Mouse (Mus musculus) CD4-positive helper T cell, adult 2 months (primary cell): ENCODE data around the gene Best2.

Experiments used
- DNase-seq: peaks from one replicate; pipeline ENCODE4 v3.0.0-alpha.2; 2012; ENCODE audit warnings: low read depth, missing footprints, low spot score

Best2 gene

DNA sequence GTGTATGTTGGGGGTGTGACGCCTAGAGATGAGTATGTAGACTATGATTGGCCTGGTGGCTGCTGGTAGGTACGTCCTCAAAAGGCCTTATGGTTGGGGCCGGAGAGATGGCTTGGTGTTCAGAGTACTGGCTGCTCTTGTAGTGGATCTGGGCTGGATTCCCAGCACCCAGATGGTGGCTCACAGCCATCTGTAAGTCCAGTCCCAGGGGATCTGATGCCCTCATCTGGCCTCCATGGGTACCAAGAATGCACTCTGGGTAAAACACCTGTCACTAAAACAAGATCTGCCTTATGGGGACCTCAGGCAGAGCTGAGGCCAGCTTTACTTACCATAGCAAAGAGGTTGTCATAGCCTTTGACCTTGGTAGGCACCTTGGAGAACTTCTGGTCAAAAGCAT lies 9.5 kb upstream of the Best2 start:
- DNase-seq: no peak

- DNase-seq: no peak
Observed at GRCm38 (mm10) chr8:85021514-85022055, 7.3 kb upstream of the Best2 start.

DNA sequence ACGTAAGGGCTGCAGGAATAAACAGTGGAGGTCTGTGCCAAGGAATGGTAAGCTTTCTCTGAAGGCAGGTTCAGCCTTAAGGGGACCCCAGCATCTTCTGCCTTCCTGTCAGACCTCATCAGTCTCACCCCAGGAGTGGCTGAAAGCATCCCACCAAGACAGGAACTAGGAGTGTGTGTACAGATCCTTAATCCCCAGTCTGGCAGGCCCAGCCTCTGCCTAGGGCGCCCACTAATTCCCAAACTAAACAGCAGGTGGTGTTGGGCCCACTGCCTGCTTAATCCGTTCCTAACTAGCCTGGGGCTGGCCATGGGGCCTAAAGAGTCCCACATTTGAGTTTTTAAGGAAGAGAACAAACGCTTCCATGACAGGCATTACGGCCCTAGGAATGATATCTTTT lies 2.9 kb upstream of the Best2 start:
- DNase-seq: no peak

DNA sequence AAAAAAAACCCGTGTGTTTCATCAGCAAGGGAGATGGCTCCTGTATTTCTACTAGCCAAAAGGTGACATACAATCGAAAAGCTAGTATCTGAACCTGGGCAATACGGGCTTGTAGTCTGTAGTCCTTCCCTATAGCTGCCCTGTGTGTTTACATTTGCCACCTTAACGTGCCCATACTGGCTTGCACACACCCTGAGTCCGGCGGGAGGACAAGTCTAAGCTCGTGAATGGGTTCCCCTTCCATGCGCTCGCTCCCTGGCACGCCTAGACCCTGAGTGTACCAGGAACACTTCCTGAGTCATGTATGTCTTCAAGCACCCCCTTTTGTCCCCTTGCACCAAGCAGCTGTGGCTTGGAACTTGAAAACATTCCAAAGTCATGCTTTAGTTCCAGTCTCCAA lies 2.4 kb upstream of the Best2 start:
- no peak for DNase-seq

GRCm38 (mm10) chr8:85013230-85013840 lies 996 bp downstream of the Best2 start:
- DNase-seq: peak; percentile 85

- no peak for DNase-seq
Observed at GRCm38 (mm10) chr8:85011242-85011641, 3.1 kb downstream of the Best2 start.

- peak; percentile 50 for DNase-seq
Observed at GRCm38 (mm10) chr8:85007686-85008085, 6.6 kb downstream of the Best2 start.

DNA sequence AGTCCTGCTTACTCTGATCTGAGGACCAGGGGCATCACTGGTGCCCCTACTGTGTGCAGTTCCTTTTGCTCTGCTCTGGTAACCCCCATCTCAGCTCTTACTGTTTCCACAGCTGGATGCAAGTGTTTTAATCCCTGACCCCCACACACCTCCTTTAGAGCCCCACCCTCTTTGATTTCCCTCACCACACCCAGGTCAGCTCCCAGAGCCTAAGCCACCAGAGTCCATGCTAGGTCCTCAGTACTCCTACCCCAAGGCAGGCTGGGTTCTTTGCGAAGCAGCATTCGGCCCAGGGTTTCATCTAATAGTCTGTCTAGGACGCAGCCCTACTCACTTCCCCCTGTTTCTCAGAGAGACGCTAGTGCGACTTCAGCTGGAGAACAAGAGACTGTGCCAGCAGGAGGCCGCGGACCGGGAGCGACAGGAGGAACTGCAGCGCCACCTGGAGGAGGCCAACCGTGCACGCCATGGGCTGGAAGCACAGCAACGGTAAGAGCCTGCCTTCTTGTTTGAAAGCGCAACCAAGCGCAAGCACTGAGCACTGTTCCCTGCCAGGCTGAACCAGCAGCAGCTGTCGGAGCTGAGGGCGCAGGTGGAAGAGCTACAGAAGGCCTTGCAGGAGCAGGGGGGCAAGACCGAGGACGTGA lies 16.6 kb downstream of the Best2 start:
- peak; percentile 90 for DNase-seq

- no peak for DNase-seq
Observed at GRCm38 (mm10) chr8:84996978-84997377, 17.4 kb downstream of the Best2 start.

DNA sequence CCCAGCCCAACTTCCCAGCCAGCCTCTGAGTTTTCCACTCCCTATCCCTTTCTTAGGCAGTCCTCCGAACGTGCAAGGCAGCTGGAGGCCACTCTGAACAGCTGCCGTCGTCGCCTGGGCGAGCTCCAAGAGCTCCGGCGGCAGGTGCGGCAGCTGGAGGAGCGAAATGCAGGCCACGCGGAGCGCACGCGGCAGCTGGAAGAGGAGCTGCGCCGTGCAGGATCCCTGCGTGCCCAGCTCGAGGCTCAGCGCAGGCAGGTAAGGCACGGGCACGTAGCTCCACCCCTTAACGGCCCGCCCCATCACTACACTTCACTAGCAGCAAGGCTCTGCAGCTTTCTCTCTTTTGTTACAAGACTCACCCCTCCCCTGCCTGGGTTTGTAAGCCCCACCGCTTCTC lies 18.7 kb downstream of the Best2 start:
- no peak for DNase-seq

- DNase-seq: no peak
Observed at GRCm38 (mm10) chr8:84994375-84994774, 20.0 kb downstream of the Best2 start.

DNA sequence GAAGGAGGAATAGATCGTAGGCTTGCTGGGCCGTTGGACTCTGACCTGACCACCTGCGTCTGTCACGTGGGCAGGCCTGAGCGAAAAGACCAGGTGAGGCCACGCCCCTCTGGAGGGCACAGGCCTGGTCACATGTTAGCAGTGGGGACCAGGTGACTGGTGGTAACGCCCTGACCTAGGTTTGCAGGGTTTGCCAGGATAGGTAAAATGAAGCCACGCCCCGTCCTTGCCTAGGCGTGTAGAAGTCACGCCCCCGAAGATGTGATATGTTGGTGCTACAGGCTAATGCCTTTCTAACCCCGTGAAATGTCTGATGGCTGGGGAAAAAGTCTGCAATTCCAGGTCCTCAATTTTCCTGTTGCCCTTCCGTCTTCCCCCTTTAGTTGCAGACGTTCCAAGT lies 23.5 kb downstream of the Best2 start:
- peak; percentile 80 for DNase-seq

- peak; percentile 98 for DNase-seq
Observed at GRCm38 (mm10) chr8:84990349-84990748, 24.0 kb downstream of the Best2 start, which contains the start of gene Hook2. Gene Hook2 (plus strand): TSS chr8:84990603.

GRCm38 (mm10) chr8:84989810-84990209 lies 24.5 kb downstream of the Best2 start:
- DNase-seq: peak; percentile 90

DNA sequence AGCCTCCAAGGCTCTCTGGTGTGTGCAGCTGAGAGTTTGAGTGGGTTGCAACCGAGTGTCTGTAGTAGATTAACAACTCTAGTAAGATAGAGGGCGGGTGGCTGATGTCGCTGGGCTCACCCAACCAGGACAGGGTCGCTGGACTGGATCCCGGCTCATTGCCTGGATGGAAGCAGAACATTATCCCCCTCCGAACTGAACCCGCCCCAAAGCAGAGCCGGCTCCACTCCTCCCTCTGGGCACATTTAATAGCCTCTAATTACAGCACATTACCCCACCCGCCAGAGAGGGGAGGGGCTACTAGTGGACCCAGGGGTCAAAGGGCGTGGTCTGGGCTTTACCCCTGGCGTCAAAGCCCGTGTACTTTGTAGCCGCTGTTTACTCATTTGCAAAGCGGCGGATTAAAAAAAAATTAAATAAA lies 25.0 kb downstream of the Best2 start:
- DNase-seq: no peak

GRCm38 (mm10) chr8:84987903-84988302 lies 26.4 kb downstream of the Best2 start:
- no peak for DNase-seq

- DNase-seq: no peak
Observed at GRCm38 (mm10) chr8:84987388-84987787, 26.9 kb downstream of the Best2 start.

DNA sequence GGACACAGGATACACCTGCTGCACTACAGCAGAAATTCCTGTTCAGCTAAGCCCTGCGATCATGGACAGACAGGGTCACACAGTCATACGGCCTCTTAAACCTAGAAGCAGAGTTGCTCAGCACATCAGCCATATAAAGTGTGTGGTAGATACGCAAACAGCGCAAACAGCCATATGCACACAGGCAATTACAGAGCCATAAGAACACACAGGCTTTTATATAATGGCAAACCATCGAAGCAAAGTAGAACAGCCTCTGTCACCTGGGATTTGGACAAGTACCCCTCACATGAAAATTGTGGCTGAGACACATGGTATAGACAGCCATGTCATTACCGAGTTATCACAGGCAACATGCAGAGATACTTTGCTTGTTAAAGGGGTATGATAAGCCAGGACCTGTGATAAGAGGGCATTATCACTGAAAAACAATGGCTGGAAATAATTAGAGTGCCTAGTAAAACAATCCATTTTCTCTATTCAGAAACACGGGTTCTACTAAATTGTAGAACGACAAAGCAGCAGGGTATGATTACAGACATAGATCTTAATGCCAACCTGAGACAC lies 27.9 kb downstream of the Best2 start:
- DNase-seq: no peak

DNA sequence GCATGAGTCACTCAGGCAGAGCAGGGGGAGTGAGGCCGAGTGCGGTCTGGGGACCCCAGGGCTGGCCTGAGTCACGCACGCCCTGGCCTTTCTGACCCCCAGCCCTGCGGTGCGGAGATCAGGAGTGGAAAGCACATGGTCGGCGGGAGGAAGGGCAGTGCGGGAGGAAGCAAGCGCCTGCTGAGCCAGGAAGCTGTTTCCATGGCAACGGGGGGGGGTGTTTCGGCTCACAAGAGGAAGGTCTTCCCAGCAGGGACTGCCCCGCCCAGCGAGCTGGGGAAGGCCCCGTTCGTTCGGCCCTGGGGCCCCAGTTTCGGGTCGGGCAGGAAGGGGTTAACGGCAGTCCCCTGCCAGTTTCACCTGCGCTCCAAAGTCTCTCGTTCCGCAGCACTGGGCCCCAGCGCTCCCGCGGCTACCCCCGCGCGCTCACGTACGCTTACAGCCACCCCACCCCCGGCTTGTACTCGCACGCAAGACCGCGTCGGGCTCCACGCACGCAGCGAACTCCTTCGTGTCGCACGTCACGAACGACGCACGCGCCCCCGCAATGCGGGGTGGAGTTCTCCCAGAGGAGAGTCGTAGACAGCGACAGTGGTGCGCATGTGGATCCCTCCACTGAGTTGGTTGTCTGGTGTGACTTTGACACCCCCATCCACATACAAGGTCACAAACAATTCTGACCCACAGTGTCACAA lies 28.5 kb downstream of the Best2 start:
- DNase-seq: peak; percentile 99

- DNase-seq: peak; percentile 78
Observed at GRCm38 (mm10) chr8:84985049-84985683, 29.2 kb downstream of the Best2 start.

GRCm38 (mm10) chr8:84984294-84985048 lies 29.9 kb downstream of the Best2 start:
- peak; percentile 73 for DNase-seq
